Mouse (Mus musculus) MEL (cell line): ENCODE data around the gene Rnase4. TPM values are rescaled to one million over a fixed set of nuclear protein-coding genes. Genes with fewer than 3 reads are reported as not detected.

Experiments used
- DNase-seq: peaks from one replicate; pipeline ENCODE4 v3.0.0; 2011; ENCODE audit warnings: low read depth, low spot score
- H3K27ac ChIP-seq: 2 replicates; pipeline ENCODE4 v1.5.1; 2012; ENCODE audit warnings: low read depth, mild to moderate bottlenecking, control low read depth, low read length, moderate library complexity; ENCODE audit not compliant: control insufficient read depth
- H3K27me3 ChIP-seq, 2 experiments: fragments of 150-350 bp in 1 of 2; sonication (generic) in 1 of 2; 2 replicates each; pipeline ENCODE4 v1.6.1; 2012; ENCODE audit warnings: low read length in 2 of 2, mild to moderate bottlenecking in 2 of 2, improper control_type of control experiment in 1 of 2, moderate library complexity in 1 of 2; ENCODE audit not compliant: insufficient read depth in 2 of 2, control insufficient read depth in 1 of 2
- H3K36me3 ChIP-seq, 2 experiments: 2 replicates each; pipeline ENCODE4 v1.6.1; 2012 to 2014; ENCODE audit warnings: low read length in 2 of 2, improper control_type of control experiment in 1 of 2, inconsistent platforms in 1 of 2, mild to moderate bottlenecking in 1 of 2; ENCODE audit not compliant: insufficient read depth in 2 of 2, control insufficient read depth in 1 of 2
- H3K4me1 ChIP-seq, 2 experiments: fragments of 150-350 bp in 1 of 2; sonication (generic) in 1 of 2; 2 replicates each; pipeline ENCODE4 v1.6.1; 2012; ENCODE audit warnings: low read length in 2 of 2, improper control_type of control experiment in 1 of 2, mild to moderate bottlenecking in 1 of 2; ENCODE audit not compliant: insufficient read depth in 2 of 2, control insufficient read depth in 1 of 2
- H3K4me3 ChIP-seq, 2 experiments: fragments of 150-350 bp in 1 of 2; sonication (generic) in 1 of 2; 2 replicates each; pipeline ENCODE4 v1.5.1; 2012; ENCODE audit warnings: low read depth in 2 of 2, low read length in 2 of 2, mild to moderate bottlenecking in 2 of 2, moderate library complexity in 2 of 2, control low read depth in 1 of 2, improper control_type of control experiment in 1 of 2; ENCODE audit not compliant: control insufficient read depth in 1 of 2, insufficient read depth in 1 of 2
- H3K79me2 ChIP-seq: 2 replicates; pipeline ENCODE4 v1.6.1; 2012; ENCODE audit warnings: mild to moderate bottlenecking, low read length, moderate library complexity; ENCODE audit not compliant: control insufficient read depth, poor library complexity, insufficient read depth
- H3K9ac ChIP-seq: 2 replicates; pipeline ENCODE4 v1.6.1; 2012; ENCODE audit warnings: low read depth, mild to moderate bottlenecking, control low read depth, low read length, moderate library complexity; ENCODE audit not compliant: control insufficient read depth, poor library complexity, severe bottlenecking
- H3K9me3 ChIP-seq: fragments of 150-350 bp; sonication (generic); replicated peaks from 2 replicates; pipeline ENCODE4 v1.6.1; 2012; ENCODE audit warnings: mild to moderate bottlenecking, low read length, improper control_type of control experiment, moderate library complexity; ENCODE audit not compliant: insufficient read depth
- BHLHE40 ChIP-seq: IDR thresholded peaks from 2 replicates; pipeline ENCODE4 v1.6.1; 2012; ENCODE audit warnings: low read depth, mild to moderate bottlenecking, inconsistent platforms, low read length, improper control_type of control experiment, borderline replicate concordance
- CHD1 ChIP-seq: IDR thresholded peaks from 2 replicates; pipeline ENCODE4 v1.6.1; 2012; ENCODE audit warnings: low read depth, mild to moderate bottlenecking, inconsistent platforms, low read length, improper control_type of control experiment
- CTCF ChIP-seq, 3 experiments: IDR thresholded peaks in 2 of 3; conservative IDR thresholded peaks in 1 of 3; 2 replicates each; pipeline ENCODE4 v1.5.1; 2011 to 2012; ENCODE audit warnings: low read length in 3 of 3, low read depth in 2 of 3, mild to moderate bottlenecking in 2 of 3, improper control_type of control experiment in 1 of 3, inconsistent platforms in 1 of 3, mixed read lengths in 1 of 3, moderate library complexity in 1 of 3; ENCODE audit not compliant: control insufficient read depth in 1 of 3, insufficient read depth in 1 of 3, poor library complexity in 1 of 3, severe bottlenecking in 1 of 3
- E2F4 ChIP-seq: IDR thresholded peaks from 2 replicates; pipeline ENCODE4 v1.6.1; 2011; ENCODE audit warnings: low read depth, low read length, improper control_type of control experiment, borderline replicate concordance
- ETS1 ChIP-seq: IDR thresholded peaks from 2 replicates; pipeline ENCODE4 v1.6.1; 2012; ENCODE audit warnings: low read depth, mild to moderate bottlenecking, inconsistent platforms, low read length, improper control_type of control experiment, moderate library complexity
- GABPA ChIP-seq: IDR thresholded peaks from 2 replicates; pipeline ENCODE4 v1.6.1; 2012; ENCODE audit warnings: low read depth, mild to moderate bottlenecking, inconsistent platforms, low read length, improper control_type of control experiment, moderate library complexity
- GATA1 ChIP-seq: IDR thresholded peaks from 2 replicates; pipeline ENCODE4 v1.6.1; 2011; ENCODE audit warnings: low read depth, low read length, improper control_type of control experiment
- KAT2A ChIP-seq: conservative IDR thresholded peaks from 2 replicates; pipeline ENCODE4 v1.6.1; 2012; ENCODE audit warnings: low read depth, low read length, improper control_type of control experiment, inconsistent platforms
- MAFK ChIP-seq: IDR thresholded peaks from 2 replicates; pipeline ENCODE4 v1.6.1; 2011; ENCODE audit warnings: low read depth, mild to moderate bottlenecking, low read length, improper control_type of control experiment, borderline replicate concordance
- MAX ChIP-seq: IDR thresholded peaks from 2 replicates; pipeline ENCODE4 v1.6.1; 2011; ENCODE audit warnings: low read length, improper control_type of control experiment
- MAZ ChIP-seq: IDR thresholded peaks from 2 replicates; pipeline ENCODE4 v1.6.1; 2012; ENCODE audit warnings: low read depth, mild to moderate bottlenecking, inconsistent platforms, low read length, improper control_type of control experiment
- MEF2A ChIP-seq: IDR thresholded peaks from 2 replicates; pipeline ENCODE4 v1.6.1; 2014; ENCODE audit warnings: low read depth, mild to moderate bottlenecking, inconsistent platforms, low read length, improper control_type of control experiment; ENCODE audit not compliant: poor library complexity, insufficient replicate concordance, severe bottlenecking; ENCODE audit errors: extremely low read depth
- MXI1 ChIP-seq: IDR thresholded peaks from 2 replicates; pipeline ENCODE4 v1.6.1; 2011; ENCODE audit warnings: mild to moderate bottlenecking, low read depth, low read length, improper control_type of control experiment
- MYB ChIP-seq: IDR thresholded peaks from 2 replicates; pipeline ENCODE4 v1.6.1; 2011; ENCODE audit warnings: mild to moderate bottlenecking, low read depth, low read length, improper control_type of control experiment
- NELFE ChIP-seq: IDR thresholded peaks from 2 replicates; pipeline ENCODE4 v1.6.1; 2011; ENCODE audit warnings: low read depth, low read length, improper control_type of control experiment
- POLR2A ChIP-seq, 2 experiments: IDR thresholded peaks; 2 replicates each; pipeline ENCODE4 v1.6.1; 2011 to 2012; ENCODE audit warnings: low read length in 2 of 2, mild to moderate bottlenecking in 2 of 2, control low read depth in 1 of 2, improper control_type of control experiment in 1 of 2, low read depth in 1 of 2, moderate library complexity in 1 of 2; ENCODE audit not compliant: control insufficient read depth in 1 of 2, insufficient read depth in 1 of 2, poor library complexity in 1 of 2
- POLR2AphosphoS2 ChIP-seq: IDR thresholded peaks from 2 replicates; pipeline ENCODE4 v1.6.1; 2011; ENCODE audit warnings: low read length, improper control_type of control experiment
- POLR2AphosphoS5 ChIP-seq: IDR thresholded peaks from 2 replicates; pipeline ENCODE4 v1.6.1; 2012; ENCODE audit warnings: low read depth, borderline replicate concordance, mild to moderate bottlenecking, inconsistent platforms, low read length, moderate library complexity, mixed read lengths
- RAD21 ChIP-seq: IDR thresholded peaks from 2 replicates; pipeline ENCODE4 v1.6.1; 2011; ENCODE audit warnings: mild to moderate bottlenecking, low read depth, low read length, improper control_type of control experiment
- RCOR1 ChIP-seq: IDR thresholded peaks from 2 replicates; pipeline ENCODE4 v1.6.1; 2012; ENCODE audit warnings: low read depth, mild to moderate bottlenecking, inconsistent platforms, low read length, improper control_type of control experiment
- TAL1 ChIP-seq: IDR thresholded peaks from 2 replicates; pipeline ENCODE4 v1.6.1; 2012; ENCODE audit warnings: mild to moderate bottlenecking, inconsistent platforms, low read length, moderate library complexity, mixed read lengths
- TCF12 ChIP-seq: IDR thresholded peaks from 2 replicates; pipeline ENCODE4 v1.6.1; 2014; ENCODE audit warnings: low read depth, mild to moderate bottlenecking, inconsistent platforms, low read length, improper control_type of control experiment, moderate library complexity
- USF2 ChIP-seq, 2 experiments: IDR thresholded peaks; 2 replicates each; pipeline ENCODE4 v1.6.1; 2011 to 2012; ENCODE audit warnings: improper control_type of control experiment in 2 of 2, low read length in 2 of 2, borderline replicate concordance in 1 of 2, inconsistent platforms in 1 of 2, low read depth in 1 of 2, mild to moderate bottlenecking in 1 of 2; ENCODE audit not compliant: insufficient read depth in 1 of 2
- ZC3H11A ChIP-seq: IDR thresholded peaks from 2 replicates; pipeline ENCODE4 v1.6.1; 2012; ENCODE audit warnings: low read depth, mild to moderate bottlenecking, inconsistent platforms, low read length, improper control_type of control experiment
- ZKSCAN1 ChIP-seq: IDR thresholded peaks from 2 replicates; pipeline ENCODE4 v1.6.1; 2012; ENCODE audit warnings: low read depth, mild to moderate bottlenecking, inconsistent platforms, low read length, improper control_type of control experiment, moderate library complexity
- polyA plus RNA-seq, 2 experiments: library from polyadenylated mRNA; stranded (reverse) in 1 of 2; unstranded in 1 of 2; fragments of >175 nt in 1 of 2; fragments of >200 nt in 1 of 2; gene quantifications; 2 replicates each; pipeline versions ENCODE4 v1.2.1 to v1.2.4; 2012; ENCODE audit warnings: low replicate concordance in 2 of 2, low read depth in 1 of 2; ENCODE audit not compliant: insufficient read length in 2 of 2, insufficient read depth in 1 of 2, missing spikeins in 1 of 2
- total RNA-seq: library from RNA; depleted of rRNA; stranded (reverse); fragments of 300-350 nt; gene quantifications from 2 replicates; pipeline ENCODE4 v1.2.3, GENCODE M21; 2012

Rnase4 gene
- total and polyA plus RNA-seq, 3 experiments: 0.18 TPM; not detected in 2

GRCm38 (mm10) chr14:51146685-51147084 lies 55.8 kb downstream of the Rnase4 start, which contains the start of gene Rnase1:
Gene Rnase1, minus strand, starts transcription at chr14:51146785.
- Histone ChIP-seq H3K4me1 (peaks cover 7 to 11% of the 10 kb centered on the region in 2 experiments), H3K79me2 (no peaks in the 10 kb centered on the region), H3K4me3 (no peak within 1 kb of the TSS), H3K27me3 (no peaks in the 10 kb centered on the region), H3K9me3 (no peaks in the 10 kb centered on the region), H3K9ac (no peak within 1 kb of the TSS), H3K36me3 (peaks cover 0 to 14% of the 10 kb centered on the region in 2 experiments; a peak in 2 of 4 replicates), H3K27ac (no peak within 1 kb of the TSS)
- TF ChIP-seq GABPA (no peak), E2F4 (no peak), KAT2A (no peak), CHD1 (no peak), GATA1 (no peak), MAX (no peak), MAFK (no peak), USF2 (IDR thresholded peaks at IDR 0.05; ENCODE audit: borderline replicate concordance in 1 of 2, insufficient read depth in 1 of 2, low read depth in 1 of 2, low read length in 2 of 2) (no peak)
- no peak for DNase-seq

- no peak for TF ChIP-seq RCOR1
- no peak for TF ChIP-seq MEF2A
- TF ChIP-seq GATA1: no peak
- Histone ChIP-seq H3K79me2 (no peaks in the 10 kb centered on the region), H3K36me3 (peaks cover 0 to 9% of the 10 kb centered on the region in 2 experiments; a peak in 2 of 4 replicates), H3K27me3 (no peaks in the 10 kb centered on the region), H3K27ac (no peak overlapping the region), H3K9me3 (no peaks in the 10 kb centered on the region), H3K4me3 (no peak overlapping the region), H3K4me1 (peaks cover 4 to 9% of the 10 kb centered on the region in 2 experiments; a peak in 3 of 4 replicates), H3K9ac (no peak overlapping the region)
- DNase-seq: no peak
Observed at GRCm38 (mm10) chr14:51148006-51148405, 57.1 kb downstream of the Rnase4 start.

GRCm38 (mm10) chr14:51149164-51149563 lies 58.3 kb downstream of the Rnase4 start:
- TF ChIP-seq GABPA: no peak
- no peak for TF ChIP-seq ETS1
- TF ChIP-seq E2F4: no peak
- TF ChIP-seq ZKSCAN1: no peak
- TF ChIP-seq POLR2A (IDR thresholded peaks at IDR 0.05; ENCODE audit: control insufficient read depth in 1 of 2, insufficient read depth in 1 of 2, low read depth in 1 of 2, low read length in 2 of 2, poor library complexity in 1 of 2): no peak
- TF ChIP-seq TAL1: no peak
- TF ChIP-seq NELFE: no peak
- TF ChIP-seq ZC3H11A: no peak
- no peak for TF ChIP-seq TCF12
- no peak for TF ChIP-seq CTCF (IDR thresholded peaks at IDR 0.05 in 2 of 3, conservative IDR thresholded peaks at IDR 0.05 in 1 of 3; ENCODE audit: control insufficient read depth in 1 of 3, insufficient read depth in 1 of 3, low read depth in 2 of 3, low read length in 3 of 3, poor library complexity in 1 of 3, severe bottlenecking in 1 of 3)
- no peak for TF ChIP-seq MYB
- TF ChIP-seq RAD21: no peak
- TF ChIP-seq POLR2AphosphoS5: no peak
- no peak for TF ChIP-seq MAZ
- no peak for TF ChIP-seq KAT2A
- TF ChIP-seq CHD1: no peak
- TF ChIP-seq MXI1: no peak
- TF ChIP-seq POLR2AphosphoS2: no peak
- no peak for TF ChIP-seq BHLHE40
- no peaks in the 10 kb centered on the region for H3K79me2 ChIP-seq
- H3K4me3 ChIP-seq: no peak overlapping the region
- DNase-seq: no peak
- H3K27ac ChIP-seq: no peak overlapping the region
- H3K27me3 ChIP-seq: no peaks in the 10 kb centered on the region
- peaks cover 0 to 4% of the 10 kb centered on the region in 2 experiments; a peak in 2 of 4 replicates for H3K4me1 ChIP-seq
- no peaks in the 10 kb centered on the region for H3K36me3 ChIP-seq
- no peaks in the 10 kb centered on the region for H3K9me3 ChIP-seq
- H3K9ac ChIP-seq: no peak overlapping the region
